Mouse (Mus musculus): ENCODE results near the gene Usp5.

The Usp5 gene

DNA sequence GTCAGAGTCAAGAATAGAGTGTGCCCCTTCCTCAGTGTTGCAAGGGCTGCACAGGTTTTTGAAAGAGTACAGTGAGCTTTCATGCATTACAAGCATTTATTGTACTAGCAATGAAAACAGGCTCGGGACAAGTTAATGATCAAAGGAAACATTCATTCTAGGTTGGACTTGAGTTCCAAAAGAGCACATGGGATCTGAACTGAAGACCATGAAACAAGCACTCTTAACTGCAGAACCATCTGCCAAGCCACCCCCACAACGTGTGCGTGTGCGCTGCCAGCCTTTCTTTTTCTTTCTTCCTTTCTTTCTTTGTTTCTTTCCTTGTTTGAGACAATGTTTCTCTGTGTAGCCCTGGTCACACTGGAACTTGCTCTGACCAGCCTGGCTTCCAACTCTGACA lies 33.5 kb downstream of the Usp5 start:
- DNase-seq (ENCODE audit: low read depth, low spot score): no peak
- H3K36me3 ChIP-seq (ENCODE audit: control insufficient read depth, insufficient read depth, low read length, poor library complexity, severe bottlenecking): no peaks in the 10 kb centered on the region
- no peaks in the 10 kb centered on the region for H3K27me3 ChIP-seq (ENCODE audit: control insufficient read depth, insufficient read depth, low read length, poor library complexity, severe bottlenecking)

DNA sequence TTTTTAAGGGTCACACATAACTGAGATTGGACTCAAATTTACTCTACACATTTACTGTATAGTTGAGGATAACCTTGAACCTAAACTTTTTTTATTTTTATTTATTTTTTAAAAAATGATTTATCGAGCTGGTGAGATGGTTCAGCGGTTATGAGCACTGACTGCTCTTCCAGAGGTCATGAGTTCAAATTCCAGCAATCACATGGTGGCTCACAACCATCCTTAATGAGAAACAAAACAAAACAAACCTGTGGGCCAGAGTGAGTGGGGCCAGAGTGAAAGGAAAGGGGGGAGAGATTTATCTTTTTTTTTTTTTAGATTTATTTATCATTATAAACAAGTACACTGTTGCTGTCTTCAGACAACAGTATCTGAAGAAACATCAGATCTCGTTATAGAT lies 37.4 kb downstream of the Usp5 start:
- DNase-seq (ENCODE audit: low read depth, low spot score): no peak
- no peaks in the 10 kb centered on the region for H3K36me3 ChIP-seq (ENCODE audit: control insufficient read depth, insufficient read depth, low read length, poor library complexity, severe bottlenecking)
- no peaks in the 10 kb centered on the region for H3K27me3 ChIP-seq (ENCODE audit: control insufficient read depth, insufficient read depth, low read length, poor library complexity, severe bottlenecking)

DNA sequence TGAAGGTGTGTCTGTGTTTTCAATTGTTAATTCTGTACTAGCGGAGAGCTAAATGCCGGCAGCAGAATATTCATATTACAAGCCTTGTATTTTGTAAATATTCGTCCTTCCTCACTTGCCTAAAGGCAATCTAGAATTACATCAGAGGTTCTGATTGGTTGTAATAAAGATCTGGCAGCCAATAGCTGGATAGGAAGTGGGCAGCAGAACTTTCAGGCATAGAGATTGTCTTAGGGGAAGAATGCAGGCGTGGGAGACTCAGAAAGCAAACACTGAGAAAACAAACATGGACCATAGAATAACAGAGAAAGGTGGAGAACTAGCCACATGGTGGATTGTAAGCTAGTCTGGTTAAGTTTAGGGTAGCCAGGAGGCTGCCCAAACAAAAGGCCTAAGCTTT lies 39.2 kb downstream of the Usp5 start:
- no peak for DNase-seq (ENCODE audit: low read depth, low spot score)
- no peaks in the 10 kb centered on the region for H3K27me3 ChIP-seq (ENCODE audit: control insufficient read depth, insufficient read depth, low read length, poor library complexity, severe bottlenecking)
- H3K36me3 ChIP-seq (ENCODE audit: control insufficient read depth, insufficient read depth, low read length, poor library complexity, severe bottlenecking): no peaks in the 10 kb centered on the region

DNA sequence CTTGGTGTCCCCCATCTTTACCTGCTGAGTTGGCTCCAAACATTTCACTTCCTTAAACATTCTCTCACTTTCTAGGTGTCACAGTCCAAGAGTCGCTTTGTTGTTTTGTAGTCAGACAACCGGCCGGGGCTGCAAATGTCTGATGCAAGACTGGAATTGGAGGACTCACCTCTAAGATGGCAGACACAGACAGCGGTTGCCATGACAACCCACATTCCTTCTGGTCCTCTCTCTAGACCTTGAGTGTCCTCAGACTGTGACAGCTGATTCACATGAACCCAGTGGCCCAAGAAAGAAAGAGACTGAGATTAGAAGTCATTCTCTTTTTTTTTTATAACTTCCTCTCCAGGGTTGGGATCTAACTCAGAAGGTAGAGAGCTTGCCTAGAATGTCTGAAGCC lies 39.8 kb downstream of the Usp5 start:
- Histone ChIP-seq H3K36me3 (ENCODE audit: control insufficient read depth, insufficient read depth, low read length, poor library complexity, severe bottlenecking) (no peaks in the 10 kb centered on the region), H3K27me3 (ENCODE audit: control insufficient read depth, insufficient read depth, low read length, poor library complexity, severe bottlenecking) (no peaks in the 10 kb centered on the region)
- DNase-seq (ENCODE audit: low read depth, low spot score): no peak

DNA sequence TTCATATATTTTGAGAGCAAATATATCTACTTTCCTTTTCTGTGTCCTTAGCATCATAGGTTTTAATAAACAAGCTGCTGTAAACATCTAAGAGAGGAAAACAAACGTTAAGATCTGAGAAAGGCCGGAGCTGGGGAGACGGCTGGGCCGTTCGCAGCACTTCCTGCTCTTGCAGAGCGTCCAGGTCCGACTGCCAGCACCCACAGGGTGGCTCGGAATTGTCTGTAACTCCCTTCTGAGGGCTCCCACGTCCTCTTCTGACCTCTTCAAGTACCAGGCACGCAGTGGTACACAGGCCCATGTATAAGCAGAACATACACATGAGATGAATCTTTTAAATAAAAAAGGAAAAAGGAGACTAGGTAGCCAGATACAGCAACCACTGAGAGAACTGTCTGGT lies 41.6 kb downstream of the Usp5 start:
- no peaks in the 10 kb centered on the region for H3K27me3 ChIP-seq (ENCODE audit: control insufficient read depth, insufficient read depth, low read length, poor library complexity, severe bottlenecking)
- DNase-seq (ENCODE audit: low read depth, low spot score): no peak
- no peaks in the 10 kb centered on the region for H3K36me3 ChIP-seq (ENCODE audit: control insufficient read depth, insufficient read depth, low read length, poor library complexity, severe bottlenecking)

DNA sequence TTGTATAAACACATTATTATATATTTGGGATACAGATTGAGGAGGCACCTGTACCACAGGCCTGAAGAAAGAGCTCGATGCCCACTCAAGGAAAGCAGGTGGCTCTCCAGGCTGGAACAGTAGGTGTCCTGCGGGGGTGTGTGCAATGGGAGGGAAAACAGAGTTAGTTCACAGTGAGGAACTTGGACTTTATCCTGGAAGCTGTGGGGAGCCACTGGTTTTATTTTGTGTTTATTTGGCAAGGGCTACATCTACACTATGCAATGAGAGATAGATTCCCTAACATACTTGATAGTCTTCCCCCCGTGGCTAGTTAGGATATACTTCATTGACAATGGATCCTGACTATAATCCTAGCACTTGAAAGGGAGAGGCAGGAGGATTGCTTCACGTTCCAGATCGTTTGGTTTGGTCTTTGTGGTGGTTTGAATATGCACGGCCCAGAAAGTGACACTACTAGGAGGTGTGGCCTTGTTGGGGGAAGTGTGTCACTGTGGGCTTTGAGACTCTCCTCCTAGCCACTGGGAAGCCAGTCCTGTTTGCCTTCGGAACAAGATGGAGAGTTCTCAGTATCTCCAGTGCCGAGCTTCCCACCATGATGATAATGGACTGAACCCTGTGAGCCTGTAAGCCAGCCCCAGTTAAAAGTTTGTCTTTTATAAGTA lies 42.4 kb downstream of the Usp5 start:
- DNase-seq (ENCODE audit: low read depth, low spot score): no peak

GRCm38 (mm10) chr6:124782436-124782835 lies 46.8 kb downstream of the Usp5 start:
- no peaks in the 10 kb centered on the region for H3K36me3 ChIP-seq (ENCODE audit: control insufficient read depth, insufficient read depth, low read length, poor library complexity, severe bottlenecking)
- peak; percentile 64 for DNase-seq (ENCODE audit: low read depth, low spot score)

More for the DNA sequence above, 42.4 kb downstream of the Usp5 start:
- no peaks in the 10 kb centered on the region for H3K27me3 ChIP-seq (ENCODE audit: control insufficient read depth, insufficient read depth, low read length, poor library complexity, severe bottlenecking)
- H3K36me3 ChIP-seq (ENCODE audit: control insufficient read depth, insufficient read depth, low read length, poor library complexity, severe bottlenecking): no peaks in the 10 kb centered on the region

DNA sequence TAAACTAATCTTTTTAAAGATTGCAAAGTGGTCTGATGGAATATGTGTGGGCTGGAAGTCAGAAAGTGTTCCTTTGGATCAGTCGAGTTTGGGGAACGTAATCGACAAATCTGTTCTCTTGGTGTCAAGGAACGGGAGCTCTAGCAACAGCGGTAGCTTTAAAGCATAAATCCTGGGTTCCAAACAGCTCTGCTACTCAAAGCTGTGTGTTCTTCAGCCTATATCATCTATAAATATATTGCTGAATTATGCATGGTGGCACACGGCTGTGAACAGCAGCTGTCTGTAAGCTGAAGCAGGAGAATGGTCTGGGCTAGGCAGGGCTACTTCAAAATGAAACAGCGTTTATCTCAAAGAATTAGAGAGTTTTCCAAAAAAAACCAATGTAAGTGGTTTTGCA lies 48.4 kb downstream of the Usp5 start:
- no peaks in the 10 kb centered on the region for H3K36me3 ChIP-seq (ENCODE audit: control insufficient read depth, insufficient read depth, low read length, poor library complexity, severe bottlenecking)
- DNase-seq (ENCODE audit: low read depth, low spot score): no peak
- H3K27me3 ChIP-seq (ENCODE audit: control insufficient read depth, insufficient read depth, low read length, poor library complexity, severe bottlenecking): no peaks in the 10 kb centered on the region

More at GRCm38 (mm10) chr6:124782436-124782835, 46.8 kb downstream of the Usp5 start:
- no peaks in the 10 kb centered on the region for H3K27me3 ChIP-seq (ENCODE audit: control insufficient read depth, insufficient read depth, low read length, poor library complexity, severe bottlenecking)

DNA sequence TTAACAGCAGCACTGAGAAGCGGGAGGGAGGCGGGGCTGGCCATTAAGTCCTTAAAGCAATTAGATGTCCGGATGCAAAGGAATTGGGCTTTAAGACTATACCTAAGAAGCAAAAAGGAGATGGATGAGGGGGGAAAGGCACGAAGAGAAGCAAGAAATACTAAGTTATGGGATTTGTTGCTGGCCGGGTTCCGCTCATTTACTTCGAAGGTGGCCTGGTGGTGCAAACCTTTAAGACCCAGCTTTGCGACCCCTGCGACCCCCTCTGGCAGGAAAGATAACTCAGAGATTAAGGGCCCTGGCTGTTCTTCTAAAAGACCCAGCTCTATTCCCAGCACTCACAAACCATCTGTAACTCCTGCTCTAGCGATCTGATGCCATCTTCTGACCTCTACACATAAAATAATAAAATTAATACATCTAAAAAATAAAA lies 49.3 kb downstream of the Usp5 start:
- Histone ChIP-seq H3K27me3 (ENCODE audit: control insufficient read depth, insufficient read depth, low read length, poor library complexity, severe bottlenecking) (no peaks in the 10 kb centered on the region), H3K36me3 (ENCODE audit: control insufficient read depth, insufficient read depth, low read length, poor library complexity, severe bottlenecking) (no peaks in the 10 kb centered on the region)
- DNase-seq (ENCODE audit: low read depth, low spot score): no peak

GRCm38 (mm10) chr6:124779222-124779983 lies 49.9 kb downstream of the Usp5 start, which contains the start of gene Lrrc23:
Gene Lrrc23 (minus strand): TSS chr6:124779727.
- peak; percentile 78 for DNase-seq (ENCODE audit: low read depth, low spot score)
- no peaks in the 10 kb centered on the region for H3K36me3 ChIP-seq (ENCODE audit: control insufficient read depth, insufficient read depth, low read length, poor library complexity, severe bottlenecking)
- no peaks in the 10 kb centered on the region for H3K27me3 ChIP-seq (ENCODE audit: control insufficient read depth, insufficient read depth, low read length, poor library complexity, severe bottlenecking)

GRCm38 (mm10) chr6:124770511-124770910 lies 58.8 kb downstream of the Usp5 start:
- Histone ChIP-seq H3K36me3 (ENCODE audit: control insufficient read depth, insufficient read depth, low read length, poor library complexity, severe bottlenecking) (no peaks in the 10 kb centered on the region), H3K27me3 (ENCODE audit: control insufficient read depth, insufficient read depth, low read length, poor library complexity, severe bottlenecking) (no peaks in the 10 kb centered on the region)
- DNase-seq (ENCODE audit: low read depth, low spot score): no peak

DNA sequence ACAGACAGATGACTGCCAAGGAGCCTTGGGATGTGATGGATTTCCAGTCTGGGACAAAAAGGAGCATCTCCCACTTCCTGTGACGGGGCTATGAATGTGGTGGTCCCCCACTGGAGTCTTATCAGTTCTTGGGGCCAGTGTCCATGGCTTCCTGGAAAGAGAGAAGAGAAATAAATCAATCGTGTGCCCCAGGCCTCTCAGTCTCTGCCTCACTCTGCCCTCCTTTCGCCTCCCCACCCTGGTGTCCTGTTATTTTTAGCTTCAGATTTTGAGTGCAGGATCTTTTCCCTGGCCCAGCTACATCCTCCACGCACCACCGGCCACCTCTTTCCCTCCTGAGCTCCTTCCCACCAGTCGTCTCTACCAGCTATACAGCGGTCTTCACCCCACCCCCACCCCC lies 59.3 kb downstream of the Usp5 start:
- Histone ChIP-seq H3K27me3 (ENCODE audit: control insufficient read depth, insufficient read depth, low read length, poor library complexity, severe bottlenecking) (no peaks in the 10 kb centered on the region), H3K36me3 (ENCODE audit: control insufficient read depth, insufficient read depth, low read length, poor library complexity, severe bottlenecking) (no peaks in the 10 kb centered on the region)
- no peak for DNase-seq (ENCODE audit: low read depth, low spot score)

- no peaks in the 10 kb centered on the region for H3K27me3 ChIP-seq (ENCODE audit: control insufficient read depth, insufficient read depth, low read length, poor library complexity, severe bottlenecking)
- DNase-seq (ENCODE audit: low read depth, low spot score): peak; percentile 65
These were observed 60.1 kb downstream of the Usp5 start, which contains the start of gene Eno2 for GRCm38 (mm10) chr6:124769101-124769765. Gene Eno2 (minus strand): TSS chr6:124769673.

GRCm38 (mm10) chr6:124768704-124769044 lies 60.6 kb downstream of the Usp5 start:
- Histone ChIP-seq H3K36me3 (ENCODE audit: control insufficient read depth, insufficient read depth, low read length, poor library complexity, severe bottlenecking) (no peaks in the 10 kb centered on the region), H3K27me3 (ENCODE audit: control insufficient read depth, insufficient read depth, low read length, poor library complexity, severe bottlenecking) (no peaks in the 10 kb centered on the region)
- DNase-seq (ENCODE audit: low read depth, low spot score): no peak

More at GRCm38 (mm10) chr6:124769101-124769765, 60.1 kb downstream of the Usp5 start, which contains the start of gene Eno2:
- H3K36me3 ChIP-seq (ENCODE audit: control insufficient read depth, insufficient read depth, low read length, poor library complexity, severe bottlenecking): no peaks in the 10 kb centered on the region

All from splenic B cell, adult 2 months (primary cell).